Mouse (Mus musculus): ENCODE data around the gene Hist1h3c. TPM values are rescaled to one million over a fixed set of nuclear protein-coding genes. Genes with fewer than 3 reads are reported as not detected.
A peak's percentile ranks its signal among the peaks of the same experiment; 100 is the strongest.
"Not testable (repeated sequence)": the region's sequence is repeated elsewhere in the genome, so short reads cannot be mapped to it uniquely, and the experiment has no call there.

Hist1h3c gene
- polyA plus RNA-seq, 1 experiment: 12.6 TPM

DNA sequence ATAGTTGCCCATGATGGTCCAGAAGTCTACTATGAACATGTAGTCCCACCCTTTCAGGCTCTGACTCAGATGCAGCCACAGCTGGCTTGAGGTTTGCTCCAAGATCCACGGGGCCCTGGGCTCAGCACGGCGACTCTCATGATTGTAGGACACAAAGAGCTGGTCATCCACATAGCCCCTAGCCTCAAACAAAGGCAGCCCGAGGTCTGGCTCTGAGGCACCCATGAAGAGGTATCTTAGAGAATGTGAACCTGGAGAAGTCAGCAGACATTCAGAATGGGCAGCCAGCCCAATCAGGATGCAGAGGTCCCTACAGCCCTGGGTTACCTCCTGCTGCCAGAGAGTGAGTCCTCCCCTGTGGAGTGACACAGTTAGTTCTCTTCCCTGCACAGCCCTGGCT is 37.4 kb downstream of the Hist1h3c start:
- H3K4me1 ChIP-seq: peaks cover 38% of the 10 kb centered on the region

DNA sequence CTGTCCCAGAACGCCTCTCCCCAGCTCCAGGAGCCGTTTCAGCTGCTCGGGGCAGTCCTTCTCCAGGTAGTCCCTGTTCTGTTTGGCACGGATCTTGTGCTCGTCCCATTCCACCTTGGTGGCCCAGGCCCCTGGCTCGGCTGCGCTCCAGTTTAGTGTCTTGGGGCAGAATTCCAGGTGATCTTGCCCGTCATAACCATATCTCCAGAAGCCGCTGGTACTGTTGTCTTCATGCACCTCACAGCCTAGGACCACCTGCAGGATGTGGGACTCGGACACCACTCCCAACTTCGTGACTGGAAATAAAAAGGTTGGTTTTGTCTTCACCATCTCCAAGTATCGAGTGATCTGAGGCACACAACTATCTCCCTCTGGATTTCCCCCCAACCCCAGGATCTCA is 38.6 kb downstream of the Hist1h3c start:
- Histone ChIP-seq H3K4me1 (peaks cover 38% of the 10 kb centered on the region), H3K4me3 (replicated peaks) (no peak overlapping the region), H3K9me3 (no peaks in the 10 kb centered on the region), H3K36me3 (replicated peaks; ENCODE audit: low read length) (no peaks in the 10 kb centered on the region), H3K27me3 (replicated peaks) (peaks cover 37% of the 10 kb centered on the region)
- no peak for TF ChIP-seq FLI1 (IDR thresholded peaks at IDR 0.05; ENCODE audit: low read length)

More for the DNA sequence above, 37.4 kb downstream of the Hist1h3c start:
- Histone ChIP-seq H3K4me3 (replicated peaks) (no peak overlapping the region), H3K36me3 (replicated peaks; ENCODE audit: low read length) (no peaks in the 10 kb centered on the region), H3K9me3 (no peaks in the 10 kb centered on the region), H3K27me3 (replicated peaks) (peaks cover 40% of the 10 kb centered on the region)
- TF ChIP-seq GATA1 (IDR thresholded peaks at IDR 0.05; ENCODE audit: borderline replicate concordance, low read length) (no peak), FLI1 (IDR thresholded peaks at IDR 0.05; ENCODE audit: low read length) (no peak)

DNA sequence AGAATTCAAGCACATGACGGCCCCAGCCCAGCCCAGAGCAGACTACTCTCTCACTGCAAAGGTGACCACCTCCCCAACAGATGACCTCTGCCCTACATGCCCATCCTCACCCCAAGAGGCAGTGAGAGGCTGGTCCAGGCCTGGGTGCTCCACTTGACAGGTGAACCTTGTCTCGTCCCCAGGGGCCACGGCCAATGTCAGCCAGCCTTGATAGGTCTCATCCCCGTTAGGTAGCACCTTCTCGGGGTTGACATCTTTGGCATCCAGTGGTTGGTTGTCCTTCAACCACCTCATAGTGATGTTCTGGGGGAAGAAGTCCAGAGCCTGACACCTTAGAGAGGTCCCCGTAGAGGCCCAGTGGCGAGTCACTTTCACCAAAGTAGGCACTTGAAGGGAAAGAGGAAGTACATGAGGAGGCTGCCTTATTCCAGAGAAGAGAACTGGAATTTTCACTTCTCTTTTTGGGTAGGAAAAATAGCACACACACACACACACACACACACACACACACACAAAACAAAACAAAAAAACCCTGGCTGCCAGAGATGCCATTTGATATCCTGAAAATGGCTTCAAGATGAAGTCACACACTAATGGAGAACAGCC is 39.5 kb downstream of the Hist1h3c start:
- TF ChIP-seq GATA1 (IDR thresholded peaks at IDR 0.05; ENCODE audit: borderline replicate concordance, low read length): no peak
- no peak for TF ChIP-seq FLI1 (IDR thresholded peaks at IDR 0.05; ENCODE audit: low read length)
- Histone ChIP-seq H3K27me3 (replicated peaks) (peaks cover 29% of the 10 kb centered on the region), H3K9me3 (no peaks in the 10 kb centered on the region), H3K36me3 (replicated peaks; ENCODE audit: low read length) (no peaks in the 10 kb centered on the region), H3K4me1 (peaks cover 38% of the 10 kb centered on the region), H3K4me3 (replicated peaks) (no peak overlapping the region)

DNA sequence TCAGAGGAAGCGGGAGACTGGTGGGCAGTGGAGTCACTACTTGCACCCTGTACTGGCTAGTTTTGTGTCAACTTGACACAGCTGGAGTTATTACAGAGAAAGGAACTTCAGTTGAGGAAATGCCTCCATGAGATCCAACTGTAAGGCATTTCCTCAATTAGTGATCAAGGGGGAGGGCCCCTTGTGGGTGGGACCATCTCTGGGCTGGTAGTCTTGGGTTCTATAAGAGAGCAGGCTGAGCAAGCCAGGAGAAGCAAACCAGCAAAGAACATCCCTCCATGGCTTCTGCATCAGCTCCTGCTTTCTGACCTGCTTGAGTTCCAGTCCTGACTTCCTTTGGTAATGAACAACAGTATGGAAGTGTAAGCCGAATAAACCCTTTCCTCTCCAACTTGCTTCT is 42.6 kb downstream of the Hist1h3c start:
- H3K4me3 ChIP-seq (replicated peaks); H3K27me3 ChIP-seq (replicated peaks); H3K36me3 ChIP-seq (replicated peaks; ENCODE audit: low read length); H3K9me3 ChIP-seq: not testable (repeated sequence)
- peaks cover 32% of the 10 kb centered on the region for H3K4me1 ChIP-seq

DNA sequence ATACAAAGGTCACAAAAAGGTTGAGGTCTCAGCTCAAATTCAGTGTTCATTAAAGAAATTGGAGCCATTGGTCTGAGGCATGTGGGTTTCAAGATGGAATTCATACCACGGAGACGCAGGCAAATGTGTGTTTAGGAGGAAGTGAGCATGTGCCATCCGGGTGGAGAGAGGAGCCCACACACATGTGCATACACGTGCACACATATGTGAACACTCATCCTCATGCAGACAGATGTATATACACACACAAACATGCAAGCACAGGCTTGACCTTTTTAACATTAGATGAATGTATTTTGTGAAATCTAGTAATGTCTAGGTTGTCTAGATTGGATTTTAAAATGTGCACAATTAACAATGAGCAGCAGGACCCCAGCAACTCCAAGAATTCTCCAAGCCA is 43.2 kb downstream of the Hist1h3c start:
- TF ChIP-seq GATA1 (IDR thresholded peaks at IDR 0.05; ENCODE audit: borderline replicate concordance, low read length) (no peak), FLI1 (IDR thresholded peaks at IDR 0.05; ENCODE audit: low read length) (no peak)
- Histone ChIP-seq H3K9me3 (no peaks in the 10 kb centered on the region), H3K4me1 (peaks cover 36% of the 10 kb centered on the region), H3K4me3 (replicated peaks) (no peak overlapping the region), H3K36me3 (replicated peaks; ENCODE audit: low read length) (no peaks in the 10 kb centered on the region), H3K27me3 (replicated peaks) (peaks cover 2% of the 10 kb centered on the region)

DNA sequence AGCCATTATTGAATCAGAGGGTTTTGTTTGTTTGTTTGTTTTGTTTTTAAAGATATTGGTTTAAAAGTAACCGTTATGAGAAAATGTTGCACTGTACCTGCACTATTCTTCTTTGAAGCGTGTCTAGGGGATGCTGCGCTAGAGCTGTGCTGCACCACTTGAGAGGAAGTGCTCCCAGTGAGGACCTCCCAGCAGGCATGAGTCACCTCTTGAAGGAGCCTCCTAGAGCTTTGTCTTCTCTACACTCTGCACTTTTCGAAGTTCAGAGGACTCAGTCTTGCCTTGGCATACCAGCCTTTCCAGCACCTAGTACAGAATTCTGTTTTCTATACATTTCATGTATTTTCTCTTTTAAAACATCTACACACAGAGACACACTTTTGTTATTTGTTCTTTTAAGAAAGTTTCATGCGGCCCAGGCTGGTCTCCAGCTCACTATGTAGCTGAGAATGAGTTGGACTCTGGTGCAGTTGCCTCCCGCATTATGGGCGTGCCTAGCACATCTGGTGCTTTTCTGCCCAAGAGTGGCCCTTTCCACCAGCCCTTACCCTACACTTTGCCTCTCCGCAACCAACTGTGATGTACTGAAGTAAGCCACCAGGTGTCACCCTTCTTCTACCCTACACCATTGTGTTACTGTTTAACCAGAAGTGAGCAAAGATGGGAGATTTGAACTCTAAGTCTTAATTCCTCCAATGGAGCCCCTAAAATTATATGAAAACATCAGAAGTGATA is 44.4 kb downstream of the Hist1h3c start:
- Histone ChIP-seq H3K4me1 (peaks cover 44% of the 10 kb centered on the region), H3K4me3 (replicated peaks) (peak overlapping the region; percentile 87), H3K27me3 (replicated peaks) (peaks cover 2% of the 10 kb centered on the region), H3K9me3 (no peaks in the 10 kb centered on the region), H3K36me3 (replicated peaks; ENCODE audit: low read length) (no peaks in the 10 kb centered on the region)
- no peak for TF ChIP-seq GATA1 (IDR thresholded peaks at IDR 0.05; ENCODE audit: borderline replicate concordance, low read length)
- TF ChIP-seq FLI1 (IDR thresholded peaks at IDR 0.05; ENCODE audit: low read length): no peak

DNA sequence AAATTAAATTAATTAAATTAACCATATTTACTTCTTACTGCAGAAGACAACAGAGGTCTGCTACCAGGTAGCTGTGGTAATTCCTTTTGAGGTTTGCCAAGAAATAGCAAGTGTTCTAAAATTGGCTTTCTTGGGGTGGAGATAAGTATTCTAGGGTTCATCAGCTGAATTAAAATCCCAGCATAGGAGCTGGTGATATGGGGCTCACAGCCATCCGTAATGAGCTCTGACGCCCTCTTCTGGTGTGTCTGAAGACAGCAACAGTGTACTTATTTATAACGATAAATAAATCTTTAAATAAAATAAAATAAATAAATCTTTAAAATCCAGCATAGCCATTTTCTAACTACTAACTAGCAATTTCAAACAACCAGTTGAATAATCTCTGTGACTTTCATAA is 45.6 kb downstream of the Hist1h3c start:
- Histone ChIP-seq H3K4me1 (peaks cover 46% of the 10 kb centered on the region), H3K4me3 (replicated peaks) (no peak overlapping the region), H3K36me3 (replicated peaks; ENCODE audit: low read length) (peaks cover 2% of the 10 kb centered on the region), H3K9me3 (no peaks in the 10 kb centered on the region), H3K27me3 (replicated peaks) (no peaks in the 10 kb centered on the region)
- TF ChIP-seq GATA1 (IDR thresholded peaks at IDR 0.05; ENCODE audit: borderline replicate concordance, low read length): no peak

DNA sequence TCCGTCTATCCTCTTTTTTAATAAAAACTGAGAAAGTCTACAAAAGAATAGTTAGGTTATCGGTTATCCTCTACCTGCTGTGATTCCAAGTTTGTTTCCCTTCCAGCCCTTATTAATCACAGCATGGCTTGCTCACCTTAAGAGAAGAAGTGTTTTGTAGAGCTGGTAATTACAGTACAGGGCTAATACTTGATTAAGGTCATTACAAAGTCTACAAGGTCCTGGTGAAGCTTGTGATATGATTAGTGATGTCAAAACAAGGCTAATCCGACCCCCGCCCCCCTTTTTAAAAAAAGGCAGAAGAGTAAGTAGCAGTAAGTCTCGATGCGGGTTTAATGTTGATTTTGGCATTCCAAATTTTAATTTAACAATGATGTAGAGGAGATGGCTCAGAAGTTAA is 46.4 kb downstream of the Hist1h3c start:
- Histone ChIP-seq H3K27me3 (replicated peaks) (no peaks in the 10 kb centered on the region), H3K36me3 (replicated peaks; ENCODE audit: low read length) (peaks cover 3% of the 10 kb centered on the region), H3K9me3 (no peaks in the 10 kb centered on the region), H3K4me3 (replicated peaks) (no peak overlapping the region), H3K4me1 (peaks cover 46% of the 10 kb centered on the region)
- TF ChIP-seq GATA1 (IDR thresholded peaks at IDR 0.05; ENCODE audit: borderline replicate concordance, low read length) (no peak), FLI1 (IDR thresholded peaks at IDR 0.05; ENCODE audit: low read length) (no peak)

DNA sequence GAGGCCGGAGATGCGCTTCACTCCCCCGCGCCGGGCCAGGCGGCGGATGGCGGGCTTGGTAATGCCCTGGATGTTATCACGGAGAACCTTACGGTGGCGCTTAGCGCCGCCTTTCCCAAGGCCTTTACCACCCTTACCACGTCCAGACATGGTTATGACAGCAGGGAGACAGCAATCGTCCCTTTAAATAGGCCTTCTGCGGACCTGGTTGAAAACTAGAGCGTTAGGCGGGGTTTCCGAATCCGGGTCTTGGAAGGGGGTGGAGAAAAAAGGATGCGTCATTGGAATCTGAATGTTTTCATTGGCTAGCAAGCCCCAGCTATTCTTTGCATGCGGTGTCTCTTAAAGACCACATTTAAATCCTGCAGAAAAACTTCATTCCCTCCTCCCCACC is 47.1 kb downstream of the Hist1h3c start, which contains the start of gene Hist1h4c:
Hist1h4c (minus strand) TSS at position 155 of the 394 bp plus-strand sequence.
- no peaks in the 10 kb centered on the region for H3K9me3 ChIP-seq
- H3K36me3 ChIP-seq (replicated peaks; ENCODE audit: low read length): peaks cover 4% of the 10 kb centered on the region
- peak within 1 kb of the TSS; percentile 88 for H3K4me3 ChIP-seq (replicated peaks)
- H3K4me1 ChIP-seq: peaks cover 46% of the 10 kb centered on the region
- TF ChIP-seq GATA1 (IDR thresholded peaks at IDR 0.05; ENCODE audit: borderline replicate concordance, low read length) (no peak), FLI1 (IDR thresholded peaks at IDR 0.05; ENCODE audit: low read length) (no peak)
- H3K27me3 ChIP-seq (replicated peaks): no peaks in the 10 kb centered on the region

DNA sequence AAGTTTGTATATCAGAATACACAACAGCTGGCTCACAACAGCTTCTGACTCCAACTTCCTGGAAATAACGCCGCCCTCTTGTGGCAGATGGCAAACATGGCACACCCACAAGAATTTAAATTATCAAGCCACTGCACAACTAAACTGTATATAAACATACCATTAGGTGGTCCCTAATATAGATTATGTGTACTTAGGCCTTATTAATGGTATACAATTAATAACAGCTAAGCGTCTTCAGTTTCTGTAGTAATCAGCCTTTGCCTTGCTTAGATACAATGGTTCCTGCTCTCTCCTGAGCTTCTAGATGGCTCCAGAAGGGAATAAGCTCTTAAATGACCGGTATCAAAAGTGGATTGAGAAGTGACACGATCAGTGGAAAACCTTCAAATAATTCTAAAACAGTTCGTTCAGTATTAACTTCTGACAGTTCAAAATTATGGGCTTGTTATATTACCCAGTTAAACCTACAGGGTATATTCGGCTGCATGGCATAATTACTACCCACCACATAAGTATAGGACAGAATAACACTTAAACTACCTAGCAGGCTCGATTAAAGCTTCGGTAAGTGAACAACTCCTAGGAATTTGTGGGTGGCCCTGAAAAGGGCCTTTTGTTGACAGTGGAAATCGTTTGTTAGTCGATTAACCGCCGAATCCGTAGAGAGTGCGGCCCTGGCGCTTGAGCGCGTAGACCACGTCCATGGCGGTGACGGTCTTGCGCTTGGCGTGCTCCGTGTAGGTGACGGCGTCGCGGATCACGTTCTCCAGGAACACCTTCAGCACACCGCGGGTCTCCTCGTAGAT is 47.7 kb downstream of the Hist1h3c start:
- Histone ChIP-seq H3K36me3 (replicated peaks; ENCODE audit: low read length) (peaks cover 9% of the 10 kb centered on the region), H3K4me3 (replicated peaks) (peak overlapping the region; percentile 87), H3K4me1 (peaks cover 46% of the 10 kb centered on the region), H3K27me3 (replicated peaks) (no peaks in the 10 kb centered on the region), H3K9me3 (no peaks in the 10 kb centered on the region)
- TF ChIP-seq FLI1 (IDR thresholded peaks at IDR 0.05; ENCODE audit: low read length) (no peak), GATA1 (IDR thresholded peaks at IDR 0.05; ENCODE audit: borderline replicate concordance, low read length) (no peak)
